Mouse (Mus musculus) T-helper 2 cell (primary cell): ENCODE measurements at regions not wholly inside any gene's neighbourhood (a gene's known extent, or its start where the extent isn't known, plus 50 kb on each side); places are given as distances from the start of the nearest gene placed in this dataset.
"Not testable (repeated sequence)": the region's sequence is repeated elsewhere in the genome, so short reads cannot be mapped to it uniquely, and the experiment has no call there.

ENCODE experiments used
- in situ Hi-C: fragments of 300-600 bp; cut with MboI, MseI; formaldehyde crosslinking; loops from one replicate; pipeline ENCODE4 v1.15.1; 2025; ENCODE audit warnings: high pct_unique_total_duplicates

- in situ Hi-C loops, result no loop called here
Observed at GRCm38 (mm10) chr14:82586116-82586515, 1857.2 kb upstream of the Pcdh17 start.

- in situ Hi-C loops, result loop anchor here (10.0 kb wide), 1 partner anchor 1577 kb away; no protein-coding TSS in a partner anchor
Observed at GRCm38 (mm10) chr14:82607631-82608030, 1835.7 kb upstream of the Pcdh17 start.

GRCm38 (mm10) chr14:82610726-82611125 lies 1832.6 kb upstream of the Pcdh17 start:
- in situ Hi-C loops, result not testable (repeated sequence)
